Mouse (Mus musculus): ENCODE measurements at regions not wholly inside any gene's neighbourhood (a gene's known extent, or its start where the extent isn't known, plus 50 kb on each side); places are given as distances from the start of the nearest gene placed in this dataset.

DNA sequence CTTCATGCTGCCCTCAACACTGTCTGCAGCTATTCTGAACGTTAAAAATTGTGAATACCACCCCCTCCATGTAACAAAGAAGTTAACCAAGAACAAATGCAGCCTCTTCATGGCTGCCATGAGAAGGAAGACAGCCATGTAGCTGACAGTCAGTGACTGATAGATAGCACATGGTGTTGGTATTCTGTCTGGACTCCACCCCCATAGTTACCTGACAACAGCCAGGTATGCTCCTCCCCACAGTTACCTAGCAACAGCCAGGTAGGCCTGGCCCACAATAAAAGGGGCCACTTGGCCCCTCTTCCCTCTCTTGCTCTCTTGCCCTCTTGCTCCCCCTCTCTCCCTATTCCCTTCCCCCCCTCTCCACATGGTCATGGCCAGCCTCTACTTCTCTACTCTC, 107.1 kb upstream of the Ifne start:
- ATAC-seq (no peak), DNase-seq (no peak)
- H3K9ac ChIP-seq (replicated peaks) = no peak overlapping the region
- TF ChIP-seq EP300 (IDR thresholded peaks at IDR 0.05; ENCODE audit: low read depth) = no peak
- no peak for TF ChIP-seq CTCF (IDR thresholded peaks at IDR 0.05; ENCODE audit: low read depth)
- no peaks in the 10 kb centered on the region for H3K36me3 ChIP-seq (replicated peaks; ENCODE audit: insufficient read depth, low read length)
- H3K4me1 ChIP-seq (ENCODE audit: insufficient read depth) = no peaks in the 10 kb centered on the region
- no peak overlapping the region for H3K4me2 ChIP-seq (ENCODE audit: low read depth, low read length)
- no peaks in the 10 kb centered on the region for H3K27me3 ChIP-seq (ENCODE audit: insufficient read depth, low read length)
- H3K27ac ChIP-seq (ENCODE audit: low read depth) = no peak overlapping the region
- no peak overlapping the region for H3K4me3 ChIP-seq (ENCODE audit: low read depth, low read length)
- WGBS (ENCODE audit: insufficient replicate concordance) = 54% methylated on average over 1 of the region's 1 CpGs
- no peaks in the 10 kb centered on the region for H3K9me3 ChIP-seq (ENCODE audit: low read length)

- Histone ChIP-seq H3K4me1 (ENCODE audit: insufficient read depth) (no peaks in the 10 kb centered on the region), H3K4me2 (ENCODE audit: low read depth, low read length) (no peak overlapping the region), H3K4me3 (ENCODE audit: low read depth, low read length) (no peak overlapping the region), H3K27ac (ENCODE audit: low read depth) (no peak overlapping the region), H3K27me3 (ENCODE audit: insufficient read depth, low read length) (no peaks in the 10 kb centered on the region), H3K9ac (replicated peaks) (no peak overlapping the region), H3K36me3 (replicated peaks; ENCODE audit: insufficient read depth, low read length) (no peaks in the 10 kb centered on the region), H3K9me3 (ENCODE audit: low read length) (no peaks in the 10 kb centered on the region)
- ATAC-seq (no peak), DNase-seq (no peak)
- 31% methylated on average over 3 of the region's 3 CpGs for WGBS (ENCODE audit: insufficient replicate concordance)
- no peak for TF ChIP-seq CTCF (IDR thresholded peaks at IDR 0.05; ENCODE audit: low read depth)
- TF ChIP-seq EP300 (IDR thresholded peaks at IDR 0.05; ENCODE audit: low read depth) = no peak
Measured at GRCm38 (mm10) chr4:88982457-88982856, 102.5 kb upstream of the Ifne start.

DNA sequence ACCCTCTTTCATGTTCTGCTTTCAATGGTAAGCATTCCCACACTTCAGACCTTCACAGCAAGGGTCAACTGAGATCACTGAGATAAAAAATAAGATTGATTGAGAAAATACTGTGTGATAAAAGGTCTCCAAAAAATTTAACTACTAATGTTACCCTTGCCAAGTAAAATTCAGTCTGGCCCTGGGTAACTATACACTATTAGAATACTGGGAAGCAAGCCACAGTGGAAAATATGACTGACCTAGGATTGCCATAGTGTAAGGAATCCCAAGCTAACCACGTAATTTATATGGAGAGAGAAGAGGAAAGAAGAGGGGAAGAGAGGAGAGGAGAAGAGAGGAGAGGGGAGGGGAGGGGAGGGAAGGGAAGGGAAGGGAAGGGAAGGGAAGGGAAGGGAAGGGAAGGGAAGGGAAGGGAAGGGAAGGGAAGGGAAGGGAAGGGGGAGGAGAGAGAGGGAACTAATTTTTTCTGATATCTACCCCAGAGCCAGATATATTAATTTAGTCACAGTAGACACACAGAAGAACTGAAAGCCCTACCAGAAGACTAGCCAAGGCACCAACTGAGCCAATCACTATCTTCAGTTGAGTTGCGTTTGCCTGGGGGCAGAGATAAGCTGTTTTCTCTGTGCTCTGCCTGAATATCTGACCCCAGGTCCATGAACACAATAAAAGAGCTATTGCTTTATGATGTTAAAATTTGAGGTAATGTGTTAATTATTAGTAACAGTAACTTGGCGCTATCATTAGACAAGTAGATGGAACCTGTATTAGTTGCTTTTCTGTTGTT, 97.3 kb upstream of the Ifne start:
- ATAC-seq = no peak
- Histone ChIP-seq H3K9ac (replicated peaks) (no peak overlapping the region), H3K9me3 (ENCODE audit: low read length) (no peaks in the 10 kb centered on the region), H3K27ac (ENCODE audit: low read depth) (no peak overlapping the region), H3K4me2 (ENCODE audit: low read depth, low read length) (no peak overlapping the region), H3K27me3 (ENCODE audit: insufficient read depth, low read length) (no peaks in the 10 kb centered on the region), H3K4me3 (ENCODE audit: low read depth, low read length) (no peak overlapping the region), H3K4me1 (ENCODE audit: insufficient read depth) (no peaks in the 10 kb centered on the region), H3K36me3 (replicated peaks; ENCODE audit: insufficient read depth, low read length) (no peaks in the 10 kb centered on the region)
- TF ChIP-seq EP300 (IDR thresholded peaks at IDR 0.05; ENCODE audit: low read depth) = peak; percentile 63; the same call in 1 of the 2 replicates
- no peak for TF ChIP-seq CTCF (IDR thresholded peaks at IDR 0.05; ENCODE audit: low read depth)
- 59% methylated on average over 3 of the region's 3 CpGs for WGBS (ENCODE audit: insufficient replicate concordance)
- no peak for DNase-seq

DNA sequence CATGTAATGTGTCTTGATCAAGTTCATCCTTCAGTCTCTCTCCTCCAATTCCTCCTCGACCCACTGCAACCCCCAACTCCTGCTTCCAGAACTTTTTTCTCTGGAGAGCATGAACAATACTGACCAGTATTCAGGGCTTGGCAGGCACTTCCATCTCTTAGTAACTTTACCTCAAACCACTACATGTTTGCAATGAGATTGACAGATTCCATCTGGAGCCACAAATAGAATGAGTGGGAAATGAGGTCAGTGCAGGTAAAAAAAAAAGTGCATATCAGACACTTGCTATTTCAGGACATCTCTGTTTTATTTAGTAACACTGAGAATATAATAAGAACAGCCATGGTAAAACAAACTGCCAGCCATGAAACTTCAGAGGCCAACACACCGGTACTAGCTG, 94.5 kb upstream of the Ifne start:
- ATAC-seq = no peak
- TF ChIP-seq CTCF (IDR thresholded peaks at IDR 0.05; ENCODE audit: low read depth) = no peak
- TF ChIP-seq EP300 (IDR thresholded peaks at IDR 0.05; ENCODE audit: low read depth) = no peak

GRCm38 (mm10) chr4:88969134-88969841, 89.3 kb upstream of the Ifne start:
- Histone ChIP-seq H3K36me3 (replicated peaks; ENCODE audit: insufficient read depth, low read length) (no peaks in the 10 kb centered on the region), H3K4me3 (ENCODE audit: low read depth, low read length) (no peak overlapping the region), H3K9ac (replicated peaks) (no peak overlapping the region), H3K27ac (ENCODE audit: low read depth) (no peak overlapping the region), H3K9me3 (ENCODE audit: low read length) (no peaks in the 10 kb centered on the region), H3K4me1 (ENCODE audit: insufficient read depth) (no peaks in the 10 kb centered on the region), H3K27me3 (ENCODE audit: insufficient read depth, low read length) (no peaks in the 10 kb centered on the region), H3K4me2 (ENCODE audit: low read depth, low read length) (0 out of 2 replicates have a peak overlapping the region, but pooled peaks have one; percentile 18)
- ATAC-seq (peak; percentile 62), DNase-seq (no peak)
- TF ChIP-seq EP300 (IDR thresholded peaks at IDR 0.05; ENCODE audit: low read depth) (peak; percentile 85), CTCF (IDR thresholded peaks at IDR 0.05; ENCODE audit: low read depth) (no peak)
- WGBS (ENCODE audit: insufficient replicate concordance) = 46% methylated on average over 6 of the region's 6 CpGs

More for the DNA sequence above, 94.5 kb upstream of the Ifne start:
- Histone ChIP-seq H3K36me3 (replicated peaks; ENCODE audit: insufficient read depth, low read length) (no peaks in the 10 kb centered on the region), H3K4me3 (ENCODE audit: low read depth, low read length) (no peak overlapping the region), H3K27ac (ENCODE audit: low read depth) (no peak overlapping the region), H3K9me3 (ENCODE audit: low read length) (no peaks in the 10 kb centered on the region), H3K4me1 (ENCODE audit: insufficient read depth) (no peaks in the 10 kb centered on the region), H3K4me2 (ENCODE audit: low read depth, low read length) (no peak overlapping the region), H3K9ac (replicated peaks) (no peak overlapping the region), H3K27me3 (ENCODE audit: insufficient read depth, low read length) (no peaks in the 10 kb centered on the region)
- no peak for DNase-seq
- WGBS (ENCODE audit: insufficient replicate concordance) = 89% methylated on average over 2 of the region's 2 CpGs

GRCm38 (mm10) chr4:88959621-88960020, 79.6 kb upstream of the Ifne start:
- H3K4me2 ChIP-seq (ENCODE audit: low read depth, low read length) = no peak overlapping the region
- H3K27me3 ChIP-seq (ENCODE audit: insufficient read depth, low read length) = no peaks in the 10 kb centered on the region
- H3K4me1 ChIP-seq (ENCODE audit: insufficient read depth) = no peaks in the 10 kb centered on the region
- H3K36me3 ChIP-seq (replicated peaks; ENCODE audit: insufficient read depth, low read length) = no peaks in the 10 kb centered on the region
- H3K4me3 ChIP-seq (ENCODE audit: low read depth, low read length) = no peak overlapping the region
- DNase-seq (no peak), ATAC-seq (no peak)
- 62% methylated on average over 3 of the region's 3 CpGs for WGBS (ENCODE audit: insufficient replicate concordance)
- TF ChIP-seq CTCF (IDR thresholded peaks at IDR 0.05; ENCODE audit: low read depth) = no peak
- H3K9ac ChIP-seq (replicated peaks) = no peak overlapping the region
- H3K27ac ChIP-seq (ENCODE audit: low read depth) = no peak overlapping the region
- no peaks in the 10 kb centered on the region for H3K9me3 ChIP-seq (ENCODE audit: low read length)
